Mouse (Mus musculus) 3T3-L1 (cell line): ENCODE data around the gene Hepacam2.
A peak's percentile ranks its signal among the peaks of the same experiment; 100 is the strongest.
"Not testable (repeated sequence)": the region's sequence is repeated elsewhere in the genome, so short reads cannot be mapped to it uniquely, and the experiment has no call there.

Source experiments
- DNase-seq: peaks from one replicate; pipeline ENCODE4 v3.0.0-alpha.2; 2015; ENCODE audit warnings: low read depth, low spot score

Hepacam2 gene

DNA sequence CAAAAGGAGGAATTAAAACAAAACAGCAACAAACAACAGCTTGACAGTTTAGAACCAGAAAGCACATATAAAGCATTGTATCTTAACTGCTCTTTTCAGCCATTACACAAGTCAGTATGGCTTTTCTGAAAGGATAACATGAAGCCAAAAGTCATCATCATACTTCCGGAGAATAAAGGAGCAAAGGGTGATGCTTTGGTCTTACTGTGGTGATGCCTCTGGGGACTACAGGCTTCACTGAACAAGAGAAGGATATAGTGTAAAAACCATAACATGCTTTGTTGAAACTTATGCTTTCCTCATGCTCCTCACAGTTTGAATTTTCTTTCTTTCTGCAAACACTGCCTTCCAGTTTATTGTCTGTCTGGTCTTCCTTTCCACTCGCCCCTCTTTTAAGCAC, 34.5 kb downstream of the Hepacam2 start:
- DNase-seq = no peak

DNA sequence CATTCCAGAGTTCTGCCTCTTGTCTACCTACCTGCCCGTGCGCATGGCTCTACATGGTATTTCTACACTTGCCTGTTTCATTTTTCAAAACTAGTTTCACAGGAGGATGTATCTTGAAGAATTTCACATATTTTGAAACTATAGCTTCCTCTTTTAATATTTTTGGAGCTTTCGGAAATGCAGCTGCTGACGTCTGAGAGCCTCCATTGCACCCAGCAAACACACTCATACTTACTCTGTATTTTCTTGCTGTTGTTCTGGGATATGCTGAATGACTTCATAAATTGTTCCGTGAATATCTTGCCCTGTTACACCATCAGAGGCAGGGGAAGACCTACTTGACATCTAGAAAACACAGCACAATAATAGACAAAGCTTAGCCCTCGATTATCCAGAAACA, 35.1 kb downstream of the Hepacam2 start:
- no peak for DNase-seq

DNA sequence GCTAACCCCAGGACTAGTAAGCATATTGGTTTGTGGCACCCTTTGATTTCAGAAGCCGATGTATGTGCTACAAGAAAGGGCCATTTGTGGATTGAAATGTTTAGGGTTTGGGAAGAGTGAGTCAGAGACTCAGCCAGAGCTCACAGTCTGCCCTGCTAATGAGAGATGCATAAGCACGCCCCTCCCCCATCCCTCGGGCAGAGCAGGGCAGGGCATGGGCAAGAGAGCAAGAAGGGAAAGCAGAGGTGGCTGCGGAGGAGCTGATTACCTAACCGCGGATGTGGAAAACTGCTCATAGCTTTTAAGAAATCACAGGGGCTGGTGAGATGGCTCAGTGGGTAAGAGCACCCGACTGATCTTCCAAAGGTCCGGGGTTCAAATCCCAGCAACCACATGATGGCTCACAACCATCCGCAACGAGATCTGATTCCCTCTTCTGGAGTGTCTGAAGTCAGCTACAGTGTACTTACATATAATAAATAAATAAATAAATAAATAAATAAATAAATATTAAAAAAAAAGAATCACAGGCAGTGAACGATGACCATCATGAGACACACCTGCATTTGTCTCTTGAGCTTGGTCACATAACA, 42.1 kb downstream of the Hepacam2 start:
- DNase-seq = peak; percentile 29

DNA sequence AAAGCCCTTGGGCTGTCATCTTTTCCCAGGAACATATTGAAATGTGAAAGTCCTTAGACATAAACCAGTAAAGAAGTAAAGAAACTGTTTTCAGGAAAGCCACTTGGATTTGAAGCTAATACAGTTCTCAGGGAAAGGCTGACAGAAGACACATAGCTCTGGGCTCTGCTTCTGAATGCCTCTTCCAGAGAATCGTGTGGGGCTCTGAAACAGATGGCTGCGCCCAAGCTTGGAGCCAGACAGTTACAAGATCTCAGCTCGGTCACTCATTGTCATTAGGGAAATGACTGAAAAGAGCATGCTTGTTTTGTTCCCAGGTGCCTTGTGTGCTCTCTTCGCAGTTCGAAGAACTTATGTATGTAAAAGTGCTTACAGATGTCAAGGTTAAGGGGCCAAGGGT, 43.7 kb downstream of the Hepacam2 start:
- no peak for DNase-seq

DNA sequence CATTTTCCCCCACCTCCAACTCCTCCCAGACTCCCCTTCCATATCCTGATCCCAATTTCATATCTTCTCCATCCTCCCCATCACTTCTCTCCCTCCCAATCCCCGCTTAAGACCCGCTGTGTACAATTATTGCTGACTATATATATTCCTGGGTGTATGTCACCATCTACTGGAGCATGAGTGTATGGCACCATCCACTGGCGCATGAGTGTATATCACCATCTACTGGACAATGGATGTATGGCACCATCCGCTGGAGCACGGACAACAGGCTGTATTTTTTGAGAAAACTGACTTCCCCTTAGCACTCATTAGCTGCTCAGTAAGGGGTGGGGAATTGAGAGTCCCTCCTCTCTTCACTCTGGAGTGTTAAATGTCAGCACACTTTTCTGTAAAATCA, 50.7 kb downstream of the Hepacam2 start:
- DNase-seq = peak; percentile 92

DNA sequence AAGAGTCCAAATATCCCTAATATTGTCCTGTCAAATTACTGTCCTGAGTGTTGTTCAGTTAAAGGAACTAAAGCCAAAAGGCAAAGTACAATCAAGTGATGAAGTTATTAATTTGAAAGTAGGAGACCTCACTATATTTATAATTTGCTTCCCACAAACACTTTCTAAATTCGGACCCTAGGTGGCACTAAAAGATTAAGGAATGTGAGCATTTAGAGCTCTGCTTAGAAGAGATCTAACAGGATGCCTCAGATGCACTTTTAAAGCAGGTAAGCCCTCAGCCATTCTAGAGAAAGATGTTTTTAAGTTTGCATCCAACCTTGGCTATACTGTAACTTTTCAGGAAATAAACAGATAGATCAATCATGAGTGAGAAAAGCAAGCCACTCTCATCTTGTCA, 54.2 kb downstream of the Hepacam2 start:
- DNase-seq = peak; percentile 39

DNA sequence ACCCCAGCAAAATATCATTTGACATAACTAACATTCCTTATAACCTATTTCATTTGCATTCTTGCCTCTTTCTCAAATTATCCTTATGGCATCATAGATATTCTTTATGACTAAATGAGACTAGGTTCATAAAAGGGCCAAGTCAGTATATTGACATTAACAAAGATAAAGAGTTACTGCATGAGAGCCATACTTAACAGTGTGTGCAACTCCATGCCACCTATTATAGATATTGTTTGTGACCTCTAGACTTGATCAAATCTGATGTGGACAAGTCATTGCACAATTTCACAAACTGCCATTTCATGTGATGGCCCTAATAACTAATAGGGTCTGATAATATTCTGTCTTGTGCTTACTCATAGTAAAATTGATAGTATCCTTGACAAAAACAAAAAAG, 62.0 kb downstream of the Hepacam2 start:
- no peak for DNase-seq

DNA sequence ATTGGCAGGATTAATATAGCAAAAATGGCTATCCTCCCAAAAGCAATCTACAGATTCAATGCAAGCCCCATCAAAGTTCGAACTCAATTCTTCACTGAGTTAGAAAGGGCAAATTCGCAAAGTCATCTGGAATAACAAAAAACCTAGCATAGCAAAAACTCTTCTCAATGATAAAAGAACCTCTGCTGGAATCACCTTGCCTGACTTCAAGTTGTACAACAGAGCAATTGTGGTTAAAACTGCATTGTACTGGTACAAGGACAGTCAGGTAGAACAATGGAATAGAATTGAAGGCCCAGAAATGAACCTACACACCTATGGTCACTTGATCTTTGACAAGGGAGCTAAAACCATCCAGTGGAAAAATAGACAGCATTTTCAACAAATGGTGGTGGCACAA, 67.1 kb downstream of the Hepacam2 start:
- not testable (repeated sequence) for DNase-seq

DNA sequence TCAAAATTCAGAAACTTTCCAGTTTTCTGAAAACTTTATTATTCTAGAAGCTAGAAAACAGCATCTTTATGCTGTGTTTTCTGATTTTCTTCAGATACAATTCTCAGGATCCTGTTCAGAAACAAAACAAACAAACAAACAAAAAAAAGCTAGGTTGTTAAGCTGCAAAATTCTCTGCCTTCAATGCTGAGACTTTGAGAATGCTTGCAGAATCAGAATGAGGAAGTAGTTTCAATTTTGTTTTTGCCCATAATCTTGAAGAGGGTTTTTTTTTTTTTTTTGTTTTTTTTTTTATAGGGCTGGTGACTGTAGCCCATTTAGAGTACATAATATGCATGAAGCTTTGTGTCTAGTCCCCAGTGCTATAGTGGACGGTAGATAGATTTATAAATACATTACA, 71.1 kb downstream of the Hepacam2 start:
- DNase-seq = no peak

DNA sequence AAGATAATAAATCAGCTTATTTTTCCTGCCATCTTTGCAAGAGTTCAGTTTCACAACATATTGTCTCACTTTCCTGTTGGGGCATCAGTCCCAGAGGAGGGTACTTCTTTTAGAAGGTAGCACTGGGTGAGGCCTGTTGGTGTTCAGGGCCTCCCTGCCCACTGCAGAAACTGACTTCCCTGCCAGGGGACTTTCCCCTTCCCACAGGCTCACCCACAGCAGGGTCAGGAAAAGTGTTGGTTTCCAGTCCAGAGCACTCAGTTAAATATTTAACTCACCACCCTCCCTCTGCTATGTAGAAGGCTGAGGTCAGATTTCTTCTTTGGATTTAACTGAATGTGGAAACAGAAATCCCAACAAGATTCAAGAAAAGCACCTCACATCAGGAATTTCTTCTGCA, 72.8 kb downstream of the Hepacam2 start:
- not testable (repeated sequence) for DNase-seq

DNA sequence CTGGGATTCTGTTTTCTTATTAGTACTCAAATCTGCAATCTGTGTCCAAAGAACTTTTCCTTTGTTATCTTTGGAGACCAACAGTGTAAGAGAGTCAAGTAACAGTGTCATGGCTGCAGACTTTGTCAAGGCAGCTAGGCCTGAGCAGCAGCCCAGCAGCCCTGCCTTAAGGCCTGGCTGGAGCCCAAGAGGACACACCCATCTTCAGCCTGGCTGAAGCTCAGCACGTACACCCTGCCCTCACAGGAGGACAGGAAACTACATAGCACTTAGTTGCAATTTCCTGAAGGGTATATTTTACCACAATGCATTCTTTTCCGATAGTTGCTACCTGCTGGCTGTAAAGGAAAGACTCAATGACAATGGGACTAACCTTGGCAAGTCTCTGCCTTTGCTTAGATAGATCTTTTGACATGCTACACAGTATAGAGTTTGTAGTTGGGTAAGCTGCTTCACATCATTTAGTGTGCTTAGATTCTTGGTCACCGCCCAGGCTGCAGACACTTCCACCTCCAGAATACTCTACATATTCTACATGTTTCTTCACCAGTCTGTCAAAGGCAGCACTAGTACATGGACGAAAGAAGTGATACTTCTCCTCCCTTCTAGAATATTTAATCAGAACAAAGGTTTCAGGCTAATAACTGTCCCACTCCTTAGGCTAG, 73.4 kb downstream of the Hepacam2 start:
- peak; percentile 74 for DNase-seq
